Mouse (Mus musculus): ENCODE measurements around the gene Gm13539.
A peak's percentile ranks its signal among the peaks of the same experiment; 100 is the strongest.
"Not testable (repeated sequence)": the region's sequence is repeated elsewhere in the genome, so short reads cannot be mapped to it uniquely, and the experiment has no call there.

The Gm13539 gene

GRCm38 (mm10) chr2:25789092-25789491 is 7.0 kb downstream of the Gm13539 start:
- Histone ChIP-seq H3K36me3 (ENCODE audit: control insufficient read depth, insufficient read depth, low read length, poor library complexity, severe bottlenecking) (no peaks in the 10 kb centered on the region), H3K27me3 (ENCODE audit: control insufficient read depth, insufficient read depth, low read length, poor library complexity, severe bottlenecking) (no peaks in the 10 kb centered on the region)
- no peak for DNase-seq (ENCODE audit: low read depth, low spot score)

DNA sequence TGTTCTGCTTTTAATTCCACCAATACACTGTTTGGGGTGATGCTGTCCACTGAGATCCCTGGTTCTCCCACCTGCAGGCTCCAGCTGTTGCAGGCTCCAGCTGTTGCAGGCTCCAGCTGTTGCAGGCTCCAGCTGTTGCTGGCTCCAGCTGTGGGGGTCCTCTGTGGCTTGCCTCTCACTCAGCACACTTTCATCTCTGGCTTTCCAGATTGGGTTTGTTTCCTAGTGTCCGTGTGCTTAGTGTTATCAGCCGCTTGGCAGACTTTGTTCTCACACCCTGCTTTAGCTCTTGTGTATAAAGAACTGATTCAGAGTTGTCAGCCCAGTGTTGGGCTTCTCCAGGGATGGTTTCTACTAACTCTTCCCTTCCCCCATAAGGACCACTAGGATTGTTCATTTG is 15.6 kb downstream of the Gm13539 start:
- no peaks in the 10 kb centered on the region for H3K36me3 ChIP-seq (ENCODE audit: control insufficient read depth, insufficient read depth, low read length, poor library complexity, severe bottlenecking)
- DNase-seq (ENCODE audit: low read depth, low spot score), result no peak

DNA sequence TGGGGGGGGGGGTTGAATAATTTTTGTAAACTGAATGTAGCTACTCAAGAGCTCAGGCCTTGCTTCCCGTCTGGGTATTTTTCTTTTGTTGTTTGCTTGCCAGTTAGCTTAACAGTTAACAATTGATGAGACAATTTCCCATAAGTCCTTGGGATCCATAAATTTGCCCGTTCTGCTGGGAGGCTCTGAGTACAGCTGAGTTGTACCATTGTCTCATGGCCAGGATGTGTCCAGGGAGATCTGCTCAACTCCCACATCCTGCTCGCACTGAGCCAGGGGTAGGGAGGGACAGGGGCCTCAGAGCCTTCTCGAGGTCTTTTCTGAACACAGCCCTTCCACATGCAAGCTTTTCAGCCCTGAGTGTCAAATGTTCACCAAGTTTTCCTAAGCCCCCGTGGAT is 16.0 kb downstream of the Gm13539 start:
- no peaks in the 10 kb centered on the region for H3K36me3 ChIP-seq (ENCODE audit: control insufficient read depth, insufficient read depth, low read length, poor library complexity, severe bottlenecking)
- DNase-seq (ENCODE audit: low read depth, low spot score), result no peak

More for the DNA sequence above, 15.6 kb downstream of the Gm13539 start:
- H3K27me3 ChIP-seq (ENCODE audit: control insufficient read depth, insufficient read depth, low read length, poor library complexity, severe bottlenecking), result no peaks in the 10 kb centered on the region

GRCm38 (mm10) chr2:25811711-25812110 is 29.7 kb downstream of the Gm13539 start:
- H3K27me3 ChIP-seq (ENCODE audit: control insufficient read depth, insufficient read depth, low read length, poor library complexity, severe bottlenecking), result no peaks in the 10 kb centered on the region
- no peaks in the 10 kb centered on the region for H3K36me3 ChIP-seq (ENCODE audit: control insufficient read depth, insufficient read depth, low read length, poor library complexity, severe bottlenecking)
- DNase-seq (ENCODE audit: low read depth, low spot score), result no peak

More for the DNA sequence above, 16.0 kb downstream of the Gm13539 start:
- H3K27me3 ChIP-seq (ENCODE audit: control insufficient read depth, insufficient read depth, low read length, poor library complexity, severe bottlenecking), result no peaks in the 10 kb centered on the region

DNA sequence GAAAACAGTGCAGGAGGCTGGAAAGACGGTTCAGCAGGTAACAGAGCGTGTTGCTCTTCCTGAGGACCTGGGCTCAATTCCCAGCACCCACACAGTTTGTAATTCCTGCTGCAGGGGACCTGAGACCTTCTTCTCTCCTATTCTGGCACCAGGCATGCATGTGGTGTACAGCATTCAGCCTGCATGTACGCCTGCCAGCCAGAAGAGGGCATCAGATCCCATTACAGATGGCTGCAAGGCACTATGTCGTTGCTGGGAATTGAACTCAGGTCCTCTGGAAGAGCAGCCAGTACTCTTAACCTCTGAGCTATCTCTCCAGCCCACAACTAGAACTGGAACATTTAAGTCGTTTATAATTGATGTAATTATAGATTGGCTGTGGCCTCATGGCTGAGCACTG is 31.3 kb downstream of the Gm13539 start:
- H3K27me3 ChIP-seq (ENCODE audit: control insufficient read depth, insufficient read depth, low read length, poor library complexity, severe bottlenecking), result no peaks in the 10 kb centered on the region
- no peaks in the 10 kb centered on the region for H3K36me3 ChIP-seq (ENCODE audit: control insufficient read depth, insufficient read depth, low read length, poor library complexity, severe bottlenecking)
- DNase-seq (ENCODE audit: low read depth, low spot score), result no peak

- not testable (repeated sequence) for H3K27me3 ChIP-seq (ENCODE audit: control insufficient read depth, insufficient read depth, low read length, poor library complexity, severe bottlenecking); H3K36me3 ChIP-seq (ENCODE audit: control insufficient read depth, insufficient read depth, low read length, poor library complexity, severe bottlenecking); DNase-seq (ENCODE audit: low read depth, low spot score)
These were observed 33.7 kb downstream of the Gm13539 start, which contains the start of gene Glt6d1 for GRCm38 (mm10) chr2:25815748-25816147. Glt6d1 (minus strand) TSS chr2:25815848.

GRCm38 (mm10) chr2:25822806-25823205 is 40.7 kb downstream of the Gm13539 start, which contains the start of gene Lcn9:
Lcn9 (plus strand) TSS chr2:25823153.
- H3K27me3 ChIP-seq (ENCODE audit: control insufficient read depth, insufficient read depth, low read length, poor library complexity, severe bottlenecking), result no peaks in the 10 kb centered on the region
- no peak for DNase-seq (ENCODE audit: low read depth, low spot score)
- H3K36me3 ChIP-seq (ENCODE audit: control insufficient read depth, insufficient read depth, low read length, poor library complexity, severe bottlenecking), result no peaks in the 10 kb centered on the region

DNA sequence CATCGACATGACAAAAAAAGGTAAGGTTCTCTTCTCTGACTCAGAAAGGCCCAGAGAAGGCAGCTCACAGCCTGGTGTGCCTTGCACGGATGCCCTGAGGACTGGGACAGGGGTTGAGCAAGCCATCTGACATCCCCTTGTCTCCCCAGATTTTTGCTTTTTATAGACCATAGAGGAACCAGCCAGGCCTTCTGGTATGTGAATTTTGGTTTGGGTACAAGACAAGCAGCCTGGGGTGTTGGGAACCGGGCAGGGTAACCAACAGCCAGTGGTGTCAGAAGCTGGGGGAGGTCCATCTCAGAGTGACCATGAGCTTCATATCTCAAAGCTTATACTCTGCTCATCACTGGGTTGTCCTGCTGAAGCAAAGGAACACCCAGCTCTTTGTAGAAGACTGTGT is 42.7 kb downstream of the Gm13539 start:
- DNase-seq (ENCODE audit: low read depth, low spot score), result no peak
- Histone ChIP-seq H3K36me3 (ENCODE audit: control insufficient read depth, insufficient read depth, low read length, poor library complexity, severe bottlenecking) (no peaks in the 10 kb centered on the region), H3K27me3 (ENCODE audit: control insufficient read depth, insufficient read depth, low read length, poor library complexity, severe bottlenecking) (no peaks in the 10 kb centered on the region)

DNA sequence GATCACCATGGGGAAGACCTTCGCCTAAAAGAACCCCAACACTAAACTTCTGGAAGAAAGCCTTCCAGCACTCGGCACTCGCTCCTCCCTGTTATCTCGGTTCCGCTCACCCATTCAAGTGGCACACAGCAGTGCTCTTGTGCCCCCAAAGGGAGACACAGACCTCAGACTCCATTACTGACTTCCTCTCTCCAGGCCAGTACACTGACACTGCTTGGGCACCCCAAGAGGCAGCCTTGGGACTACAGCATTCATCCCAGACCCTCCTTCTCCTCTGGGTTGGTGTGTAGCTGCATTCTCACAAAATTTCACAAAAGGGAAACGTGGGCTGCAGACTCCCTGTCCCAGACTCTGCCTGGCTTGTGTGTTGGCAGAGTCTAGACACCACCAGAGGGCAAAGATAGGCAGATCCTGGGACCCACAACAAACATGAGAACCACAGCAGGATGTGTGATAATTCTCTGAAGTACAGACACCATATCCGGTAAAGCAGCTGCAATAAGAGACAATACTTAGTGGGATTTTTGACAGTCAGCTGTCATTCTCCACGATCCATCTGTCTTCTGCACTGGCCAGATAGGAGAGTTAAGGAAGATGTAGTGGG is 46.4 kb downstream of the Gm13539 start:
- no peaks in the 10 kb centered on the region for H3K27me3 ChIP-seq (ENCODE audit: control insufficient read depth, insufficient read depth, low read length, poor library complexity, severe bottlenecking)
- no peaks in the 10 kb centered on the region for H3K36me3 ChIP-seq (ENCODE audit: control insufficient read depth, insufficient read depth, low read length, poor library complexity, severe bottlenecking)
- DNase-seq (ENCODE audit: low read depth, low spot score), result no peak

DNA sequence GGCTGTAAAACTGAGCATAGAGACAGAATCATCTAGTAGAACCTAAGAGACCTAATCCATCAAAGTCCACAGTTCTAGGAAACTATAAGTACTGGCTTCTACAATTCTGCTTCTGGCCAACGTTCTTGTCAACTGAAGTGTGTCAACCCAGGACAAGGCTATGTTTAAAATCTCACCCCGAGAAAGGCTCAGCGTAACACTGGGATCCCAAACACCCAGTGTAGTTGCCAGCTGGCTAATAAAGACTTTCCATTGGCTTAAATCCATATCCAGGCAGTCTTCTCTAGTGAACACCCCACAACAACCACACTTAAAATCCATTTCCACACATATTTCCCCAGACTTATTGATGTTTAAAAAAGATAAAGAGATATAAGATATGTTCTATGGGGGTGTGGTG is 48.7 kb downstream of the Gm13539 start:
- DNase-seq (ENCODE audit: low read depth, low spot score), result no peak
- Histone ChIP-seq H3K27me3 (ENCODE audit: control insufficient read depth, insufficient read depth, low read length, poor library complexity, severe bottlenecking) (no peaks in the 10 kb centered on the region), H3K36me3 (ENCODE audit: control insufficient read depth, insufficient read depth, low read length, poor library complexity, severe bottlenecking) (no peaks in the 10 kb centered on the region)

- Histone ChIP-seq H3K27me3 (ENCODE audit: control insufficient read depth, insufficient read depth, low read length, poor library complexity, severe bottlenecking) (no peaks in the 10 kb centered on the region), H3K36me3 (ENCODE audit: control insufficient read depth, insufficient read depth, low read length, poor library complexity, severe bottlenecking) (no peaks in the 10 kb centered on the region)
- peak; percentile 73 for DNase-seq (ENCODE audit: low read depth, low spot score)
These were observed 54.2 kb downstream of the Gm13539 start for GRCm38 (mm10) chr2:25836291-25836690.
